Mouse (Mus musculus): ENCODE results near the gene Dlgap1.
"Not testable (repeated sequence)": the region's sequence is repeated elsewhere in the genome, so short reads cannot be mapped to it uniquely, and the experiment has no call there.

GRCm38 (mm10) chr17:70827463-70828179 is 858.7 kb downstream of the Dlgap1 start:
- TF ChIP-seq CTCF, EP300 (IDR thresholded peaks at IDR 0.05; ENCODE audit: low read depth): not testable (repeated sequence)
